Mouse (Mus musculus) heart, embryonic 11.5 days (tissue): ENCODE measurements around the gene Rpap3. TPM values are rescaled to one million over a fixed set of nuclear protein-coding genes. Genes with fewer than 3 reads are reported as not detected.

Source experiments
- ATAC-seq: fragments of 200-750 bp; cut with Nextera tagmentation; replicated peaks from 2 replicates; pipeline ENCODE4 v1.8.0; 2017; ENCODE audit warnings: moderate library complexity; ENCODE audit not compliant: insufficient number of reproducible peaks, low FRiP score, low TSS enrichment
- H3K27ac ChIP-seq: fragments of 300-500 bp; sonication (generic); 2 replicates; pipeline ENCODE4 v1.5.1; 2014; ENCODE audit warnings: mild to moderate bottlenecking, low read depth, low read length
- H3K27me3 ChIP-seq: fragments of 300-500 bp; sonication (generic); 2 replicates; pipeline ENCODE4 v1.6.1; 2014; ENCODE audit warnings: mild to moderate bottlenecking, low read length, mixed read lengths; ENCODE audit not compliant: control insufficient read depth, insufficient read depth
- H3K36me3 ChIP-seq: fragments of 300-500 bp; sonication (generic); 2 replicates; pipeline ENCODE4 v1.6.1; 2014; ENCODE audit warnings: mild to moderate bottlenecking, low read length, moderate library complexity, mixed read lengths; ENCODE audit not compliant: control insufficient read depth, insufficient read depth
- H3K4me1 ChIP-seq: fragments of 300-500 bp; sonication (generic); 2 replicates; pipeline ENCODE4 v1.6.1; 2014; ENCODE audit warnings: low read length; ENCODE audit not compliant: control insufficient read depth, insufficient read depth
- H3K4me2 ChIP-seq: fragments of 300-500 bp; sonication (generic); 2 replicates; pipeline ENCODE4 v1.6.1; 2014; ENCODE audit warnings: mild to moderate bottlenecking, moderate library complexity
- H3K4me3 ChIP-seq: fragments of 300-500 bp; sonication (generic); 2 replicates; pipeline ENCODE4 v1.5.1; 2014; ENCODE audit warnings: low read depth, low read length
- H3K9ac ChIP-seq: fragments of 300-500 bp; sonication (generic); 2 replicates; pipeline ENCODE4 v1.6.1; 2014; ENCODE audit warnings: mild to moderate bottlenecking, low read depth, low read length, moderate library complexity
- H3K9me3 ChIP-seq: fragments of 300-500 bp; sonication (generic); replicated peaks from 2 replicates; pipeline ENCODE4 v1.6.1; 2016; ENCODE audit warnings: low read length; ENCODE audit not compliant: control insufficient read depth
- WGBS: fragments of 180-500 bp; shearing (Covaris S2); extraction: QIAGEN DNeasy Blood & Tissue Kit; methylation state at CpG from one replicate; pipeline ENCODE4 v1.1.7; 2014; ENCODE audit not compliant: insufficient replicate concordance; 5-methylcytosine and 5-hydroxymethylcytosine counted together
- polyA plus RNA-seq: library from polyadenylated mRNA; unstranded; fragments of >200 nt; fragmentation: Nextera tagmentation; extraction: Ambion mirVana; gene quantifications from 2 replicates; pipeline ENCODE4 v1.2.1, GENCODE M21; 2014

The Rpap3 gene
- polyA plus RNA-seq, 1 experiment from 2014 or later, result 30.5 TPM

GRCm38 (mm10) chr15:97643986-97644385, 61.6 kb downstream of the Rpap3 start:
- Histone ChIP-seq H3K9ac (no peak overlapping the region), H3K4me3 (no peak overlapping the region), H3K4me1 (no peaks in the 10 kb centered on the region), H3K36me3 (no peaks in the 10 kb centered on the region), H3K27ac (no peak overlapping the region), H3K9me3 (peaks cover 7% of the 10 kb centered on the region; the same call in 1 of the 2 replicates), H3K4me2 (no peak overlapping the region), H3K27me3 (no peaks in the 10 kb centered on the region)
- no peak for ATAC-seq
- WGBS, result 78% methylated on average over 4 of the region's 4 CpGs

Other genes with a start within 250 kb of the Rpap3 start
- gene Endou, start 25.5 kb upstream of the Rpap3 start, polyA plus RNA-seq, result 0.20 TPM in 1 of 2 replicates, not detected in the other
- 8.3 and 8.5 TPM in 2 replicates for gene Rapgef3, start 62.1 kb upstream of the Rpap3 start, polyA plus RNA-seq
- 45.1 and 51.1 TPM in 2 replicates for gene Slc48a1, start 72.7 kb upstream of the Rpap3 start, polyA plus RNA-seq
- 24.6 and 25.0 TPM in 2 replicates for gene Hdac7, start 138.7 kb upstream of the Rpap3 start, polyA plus RNA-seq
- 0.62 and 0.72 TPM in 2 replicates for gene Vdr, start 204.8 kb upstream of the Rpap3 start, polyA plus RNA-seq